Mouse (Mus musculus) testis, postnatal 10 days (tissue): ENCODE measurements around the gene Iah1.
A peak's percentile ranks its signal among the peaks of the same experiment; 100 is the strongest.

Experiments
- DNase-seq: peaks from one replicate; pipeline ENCODE4 v3.0.0; 2021; ENCODE audit warnings: low spot score

The Iah1 gene

GRCm38 (mm10) chr12:21318143-21318895, 2.1 kb downstream of the Iah1 start:
- DNase-seq = peak; percentile 78

- DNase-seq = no peak
These were observed 4.1 kb downstream of the Iah1 start for GRCm38 (mm10) chr12:21320317-21320716.

- DNase-seq = no peak
These were observed 5.0 kb downstream of the Iah1 start for GRCm38 (mm10) chr12:21321170-21321569.

- no peak for DNase-seq
These were observed 6.1 kb downstream of the Iah1 start for GRCm38 (mm10) chr12:21322296-21322695.

- no peak for DNase-seq
These were observed 6.7 kb downstream of the Iah1 start for GRCm38 (mm10) chr12:21322856-21323255.

GRCm38 (mm10) chr12:21324101-21324500, 7.9 kb downstream of the Iah1 start:
- no peak for DNase-seq

- no peak for DNase-seq
These were observed 9.1 kb downstream of the Iah1 start for GRCm38 (mm10) chr12:21325266-21325665.

GRCm38 (mm10) chr12:21326325-21326724, 10.1 kb downstream of the Iah1 start:
- DNase-seq = no peak

GRCm38 (mm10) chr12:21329661-21330400, 13.6 kb downstream of the Iah1 start:
- no peak for DNase-seq

- no peak for DNase-seq
These were observed 14.9 kb downstream of the Iah1 start for GRCm38 (mm10) chr12:21330961-21331576.

GRCm38 (mm10) chr12:21331711-21332110, 15.5 kb downstream of the Iah1 start:
- no peak for DNase-seq

GRCm38 (mm10) chr12:21333021-21333420, 16.8 kb downstream of the Iah1 start:
- DNase-seq = no peak

GRCm38 (mm10) chr12:21333766-21334165, 17.6 kb downstream of the Iah1 start:
- no peak for DNase-seq

GRCm38 (mm10) chr12:21335869-21336268, 19.7 kb downstream of the Iah1 start:
- no peak for DNase-seq

GRCm38 (mm10) chr12:21337171-21337570, 21.0 kb downstream of the Iah1 start:
- no peak for DNase-seq

- no peak for DNase-seq
These were observed 24.5 kb downstream of the Iah1 start for GRCm38 (mm10) chr12:21340674-21341073.

GRCm38 (mm10) chr12:21346972-21347371, 30.8 kb downstream of the Iah1 start:
- DNase-seq = no peak

- no peak for DNase-seq
These were observed 34.1 kb downstream of the Iah1 start for GRCm38 (mm10) chr12:21350113-21350876.

- no peak for DNase-seq
These were observed 37.5 kb downstream of the Iah1 start for GRCm38 (mm10) chr12:21353681-21354080.

GRCm38 (mm10) chr12:21362686-21363085, 46.5 kb downstream of the Iah1 start:
- DNase-seq = no peak

- no peak for DNase-seq
These were observed 47.0 kb downstream of the Iah1 start for GRCm38 (mm10) chr12:21363195-21363594.
